Mouse (Mus musculus) liver, embryonic 12.5 days (tissue): ENCODE results near the gene Vmn2r83. TPM values are rescaled to one million over a fixed set of nuclear protein-coding genes. Genes with fewer than 3 reads are reported as not detected.
"Not testable (repeated sequence)": the region's sequence is repeated elsewhere in the genome, so short reads cannot be mapped to it uniquely, and the experiment has no call there.

Source experiments
- ATAC-seq: fragments of 200-750 bp; cut with Nextera tagmentation; 2 replicates; pipeline ENCODE4 v1.8.0; 2017; ENCODE audit warnings: moderate number of reproducible peaks, mild to moderate bottlenecking, moderate library complexity
- H3K27ac ChIP-seq: fragments of 300-500 bp; sonication (generic); 2 replicates; pipeline ENCODE4 v1.5.1; 2016; ENCODE audit warnings: mild to moderate bottlenecking
- H3K27me3 ChIP-seq: fragments of 300-500 bp; sonication (generic); replicated peaks from 2 replicates; pipeline ENCODE4 v1.6.1; 2016; ENCODE audit warnings: mild to moderate bottlenecking, moderate library complexity
- H3K36me3 ChIP-seq: fragments of 300-500 bp; sonication (generic); 2 replicates; pipeline ENCODE4 v1.6.1; 2016; ENCODE audit warnings: mild to moderate bottlenecking, moderate library complexity
- H3K4me1 ChIP-seq: fragments of 300-500 bp; sonication (generic); 2 replicates; pipeline ENCODE4 v1.6.1; 2016
- H3K4me2 ChIP-seq: fragments of 300-500 bp; sonication (generic); 2 replicates; pipeline ENCODE4 v1.6.1; 2016; ENCODE audit warnings: mild to moderate bottlenecking, moderate library complexity
- H3K4me3 ChIP-seq: fragments of 300-500 bp; sonication (generic); 2 replicates; pipeline ENCODE4 v1.5.1; 2016; ENCODE audit warnings: mild to moderate bottlenecking, moderate library complexity
- H3K9ac ChIP-seq: fragments of 300-500 bp; sonication (generic); 2 replicates; pipeline ENCODE4 v1.6.1; 2016; ENCODE audit warnings: mild to moderate bottlenecking, moderate library complexity
- H3K9me3 ChIP-seq: fragments of 300-500 bp; sonication (generic); replicated peaks from 2 replicates; pipeline ENCODE4 v1.6.1; 2016; ENCODE audit warnings: mild to moderate bottlenecking, moderate library complexity
- WGBS: fragments of 180-500 bp; shearing (Covaris S2); methylation state at CpG from one replicate; pipeline ENCODE4 v1.1.7; 2016; ENCODE audit not compliant: insufficient replicate concordance; 5-methylcytosine and 5-hydroxymethylcytosine counted together
- polyA plus RNA-seq: library from polyadenylated mRNA; unstranded; fragments of >200 nt; fragmentation: Nextera tagmentation; extraction: Ambion mirVana; gene quantifications from 2 replicates; pipeline ENCODE4 v1.2.1, GENCODE M21; 2016

Gene Vmn2r83
- polyA plus RNA-seq: not detected in 2 replicates

DNA sequence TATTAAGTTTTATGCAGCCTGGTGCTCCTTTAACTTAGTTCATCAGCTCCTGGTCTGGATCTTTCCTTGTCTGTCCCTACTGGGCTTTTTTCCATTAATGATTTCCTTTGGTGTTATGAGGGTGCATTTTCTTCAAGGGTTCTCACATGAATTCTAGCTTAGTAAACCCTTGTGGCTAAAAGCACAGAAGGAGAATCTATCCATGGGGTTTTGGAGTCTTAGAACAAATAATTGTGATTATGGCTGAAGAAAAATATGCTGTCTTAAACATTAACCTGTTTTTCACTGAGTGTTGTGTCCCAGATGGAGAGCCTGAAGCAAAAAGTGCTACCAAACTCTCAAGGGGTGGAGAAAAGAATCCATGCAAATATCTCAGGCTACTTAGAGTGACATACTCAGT is at the start of gene Vmn2r83:
Gene Vmn2r83, plus strand, starts transcription at position 301 of the 400 bp plus-strand sequence.
- no peak within 1 kb of the TSS for H3K4me2 ChIP-seq
- no peak within 1 kb of the TSS for H3K4me3 ChIP-seq
- no peaks in the 10 kb centered on the region for H3K9me3 ChIP-seq
- ATAC-seq: no peak
- H3K36me3 ChIP-seq: no peaks in the 10 kb centered on the region
- H3K4me1 ChIP-seq: no peaks in the 10 kb centered on the region
- no peak within 1 kb of the TSS for H3K27ac ChIP-seq
- no peaks in the 10 kb centered on the region for H3K27me3 ChIP-seq
- no peak within 1 kb of the TSS for H3K9ac ChIP-seq

DNA sequence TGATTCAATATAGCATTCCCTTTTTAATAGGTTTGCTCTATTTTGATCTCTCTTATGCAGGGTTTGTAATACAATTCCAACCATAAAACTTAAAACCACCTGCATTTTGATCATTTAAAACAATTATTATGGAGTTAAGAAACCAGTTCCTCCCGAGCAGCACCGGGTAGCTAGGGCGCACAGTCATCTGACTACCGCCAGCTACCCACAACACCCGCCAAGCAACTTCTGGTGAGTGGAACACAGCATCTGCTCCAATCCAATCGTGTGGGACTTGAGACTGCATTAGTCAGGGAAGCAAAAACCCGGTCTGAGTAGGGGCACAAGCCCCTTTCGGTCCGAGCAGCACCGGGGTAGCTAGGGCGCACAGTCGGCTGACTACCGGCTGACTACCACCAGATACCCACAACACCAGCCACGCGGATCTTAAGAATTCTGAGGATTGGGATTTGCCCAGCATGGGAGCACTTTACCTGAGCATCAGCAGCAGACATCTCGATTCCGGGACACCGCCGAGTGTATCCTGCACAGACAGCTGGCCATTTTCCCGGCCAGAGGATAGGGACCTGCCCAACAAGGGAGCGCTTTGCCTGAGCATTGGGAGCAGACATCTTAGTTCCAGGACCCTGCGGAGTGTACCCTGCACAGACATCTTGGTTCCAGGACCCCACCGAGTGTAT is 33.2 kb upstream of the Vmn2r83 start:
- not testable (repeated sequence) for H3K4me3 ChIP-seq, H3K4me2 ChIP-seq, H3K27me3 ChIP-seq, H3K4me1 ChIP-seq, H3K36me3 ChIP-seq, ATAC-seq, H3K9ac ChIP-seq, H3K9me3 ChIP-seq, H3K27ac ChIP-seq
- 67% methylated on average over 23 of the region's 23 CpGs for WGBS

DNA sequence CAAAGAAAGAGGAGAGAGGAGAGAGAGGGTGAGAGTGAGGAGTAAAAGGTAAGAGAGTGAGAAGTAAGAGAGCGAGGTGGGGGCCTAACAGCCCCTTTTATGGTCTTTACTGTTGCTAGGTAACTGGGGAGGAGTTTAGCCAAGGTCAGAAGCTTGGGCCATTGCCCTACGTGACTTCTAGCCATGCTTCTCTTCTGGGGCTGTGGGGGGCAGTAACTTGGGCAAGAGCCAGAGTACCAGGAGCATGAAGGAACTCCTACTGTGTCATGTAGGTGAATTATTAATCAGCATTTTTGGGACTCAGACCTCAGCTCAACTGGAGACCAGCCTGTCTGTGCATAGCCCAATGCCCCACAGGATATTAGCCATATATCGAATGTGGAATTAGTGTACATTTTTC is 27.4 kb downstream of the Vmn2r83 start:
- H3K27ac ChIP-seq: no peak overlapping the region
- 47% methylated on average over 3 of the region's 3 CpGs for WGBS
- no peaks in the 10 kb centered on the region for H3K36me3 ChIP-seq
- ATAC-seq: no peak
- H3K27me3 ChIP-seq: no peaks in the 10 kb centered on the region
- no peaks in the 10 kb centered on the region for H3K4me1 ChIP-seq
- no peak overlapping the region for H3K9ac ChIP-seq
- no peaks in the 10 kb centered on the region for H3K9me3 ChIP-seq
- H3K4me3 ChIP-seq: no peak overlapping the region
- no peak overlapping the region for H3K4me2 ChIP-seq

DNA sequence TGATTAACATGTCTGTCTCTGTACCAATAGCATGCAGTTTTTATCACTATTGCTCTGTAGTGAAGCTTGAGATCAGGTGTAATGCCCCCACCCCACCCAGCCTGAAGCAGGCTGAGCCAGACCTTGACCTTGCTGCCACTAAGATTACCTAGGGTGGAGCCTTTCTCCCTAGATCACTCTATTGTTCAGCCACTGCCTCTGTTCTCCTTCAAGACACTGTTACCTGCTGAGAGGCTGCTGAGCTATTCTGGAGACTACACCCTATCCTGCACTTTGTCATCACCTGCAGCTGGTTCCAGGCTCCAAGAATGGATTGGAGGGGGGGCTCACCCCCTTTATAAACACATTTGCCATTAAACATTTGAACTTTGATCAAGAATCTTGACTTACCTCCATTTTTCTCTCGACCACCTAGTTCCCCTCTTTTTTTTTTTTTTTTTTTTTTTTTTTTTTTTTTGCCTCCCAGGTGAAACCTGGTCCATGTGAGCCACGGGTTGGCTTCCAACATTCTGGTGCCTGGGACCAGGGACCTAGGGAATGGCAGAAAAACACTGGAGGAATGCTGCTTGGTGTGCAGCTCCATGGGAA is 28.3 kb downstream of the Vmn2r83 start:
- 38% methylated on average over 2 of the region's 2 CpGs for WGBS
- H3K9me3 ChIP-seq: no peaks in the 10 kb centered on the region
- no peak for ATAC-seq

GRCm38 (mm10) chr10:79502830-79503644 is 34.5 kb downstream of the Vmn2r83 start:
- Histone ChIP-seq H3K4me3 (no peak overlapping the region), H3K27me3 (no peaks in the 10 kb centered on the region), H3K4me2 (no peak overlapping the region), H3K9ac (no peak overlapping the region), H3K27ac (no peak overlapping the region), H3K4me1 (no peaks in the 10 kb centered on the region), H3K9me3 (no peaks in the 10 kb centered on the region), H3K36me3 (no peaks in the 10 kb centered on the region)
- WGBS: 63% methylated on average over 6 of the region's 6 CpGs
- ATAC-seq: no peak

More for the DNA sequence above, 28.3 kb downstream of the Vmn2r83 start:
- Histone ChIP-seq H3K27ac (no peak overlapping the region), H3K4me2 (no peak overlapping the region), H3K4me1 (no peaks in the 10 kb centered on the region), H3K27me3 (no peaks in the 10 kb centered on the region), H3K4me3 (no peak overlapping the region), H3K36me3 (no peaks in the 10 kb centered on the region), H3K9ac (no peak overlapping the region)

GRCm38 (mm10) chr10:79506709-79507108 is 38.2 kb downstream of the Vmn2r83 start:
- Histone ChIP-seq H3K27ac (no peak overlapping the region), H3K36me3 (no peaks in the 10 kb centered on the region), H3K4me3 (no peak overlapping the region), H3K9ac (no peak overlapping the region), H3K27me3 (no peaks in the 10 kb centered on the region), H3K9me3 (no peaks in the 10 kb centered on the region), H3K4me1 (no peaks in the 10 kb centered on the region), H3K4me2 (no peak overlapping the region)
- ATAC-seq: no peak
- WGBS: 43% methylated on average over 2 of the region's 2 CpGs

DNA sequence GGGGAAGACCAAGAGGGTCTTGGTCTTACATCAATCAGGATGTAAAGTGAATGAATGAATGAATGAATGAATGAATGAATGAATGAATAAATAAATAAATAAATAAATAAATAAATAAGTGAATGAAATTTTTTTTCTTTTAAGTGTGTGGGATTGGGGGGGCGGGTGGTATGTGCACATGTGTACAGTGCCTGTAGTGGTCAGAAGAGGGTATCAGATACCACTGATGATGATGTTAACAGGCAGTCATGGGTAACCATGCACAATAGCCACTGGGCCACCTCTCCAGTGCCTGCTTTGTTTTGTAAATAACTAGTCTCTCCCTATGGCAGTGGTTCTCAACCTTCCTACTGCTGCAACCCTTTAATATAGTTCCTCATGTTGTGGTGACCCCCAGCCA is 55.9 kb downstream of the Vmn2r83 start:
- H3K27ac ChIP-seq: no peak overlapping the region
- H3K4me3 ChIP-seq: no peak overlapping the region
- WGBS: 69% methylated on average over 1 of the region's 1 CpGs
- no peak overlapping the region for H3K9ac ChIP-seq
- peaks cover 39% of the 10 kb centered on the region for H3K36me3 ChIP-seq
- H3K9me3 ChIP-seq: no peaks in the 10 kb centered on the region
- no peaks in the 10 kb centered on the region for H3K4me1 ChIP-seq
- H3K4me2 ChIP-seq: no peak overlapping the region
- no peak for ATAC-seq
- H3K27me3 ChIP-seq: no peaks in the 10 kb centered on the region

GRCm38 (mm10) chr10:79525456-79526325 is 57.2 kb downstream of the Vmn2r83 start:
- no peak overlapping the region for H3K4me3 ChIP-seq
- 77% methylated on average over 8 of the region's 8 CpGs for WGBS

GRCm38 (mm10) chr10:79526661-79527452 is 58.3 kb downstream of the Vmn2r83 start:
- no peak overlapping the region for H3K4me2 ChIP-seq
- H3K4me1 ChIP-seq: 0 out of 2 replicates have a peak, but pooled peaks cover 4% of the 10 kb centered on the region
- WGBS: 79% methylated on average over 12 of the region's 12 CpGs
- no peaks in the 10 kb centered on the region for H3K9me3 ChIP-seq
- no peak overlapping the region for H3K27ac ChIP-seq
- peaks cover 49% of the 10 kb centered on the region for H3K36me3 ChIP-seq
- no peak overlapping the region for H3K4me3 ChIP-seq
- H3K9ac ChIP-seq: no peak overlapping the region
- no peaks in the 10 kb centered on the region for H3K27me3 ChIP-seq
- no peak for ATAC-seq

More at GRCm38 (mm10) chr10:79525456-79526325, 57.2 kb downstream of the Vmn2r83 start:
- Histone ChIP-seq H3K9me3 (no peaks in the 10 kb centered on the region), H3K9ac (no peak overlapping the region), H3K4me2 (no peak overlapping the region), H3K4me1 (no peaks in the 10 kb centered on the region), H3K27me3 (no peaks in the 10 kb centered on the region), H3K36me3 (peaks cover 48% of the 10 kb centered on the region), H3K27ac (no peak overlapping the region)
- no peak for ATAC-seq

- Histone ChIP-seq H3K27me3 (no peaks in the 10 kb centered on the region), H3K27ac (no peak overlapping the region), H3K9me3 (no peaks in the 10 kb centered on the region), H3K4me3 (no peak overlapping the region), H3K4me2 (no peak overlapping the region), H3K9ac (no peak overlapping the region), H3K36me3 (peaks cover 49% of the 10 kb centered on the region), H3K4me1 (peaks cover 5% of the 10 kb centered on the region; the same call in 1 of the 2 replicates)
- 71% methylated on average over 6 of the region's 6 CpGs for WGBS
- ATAC-seq: no peak
Observed at GRCm38 (mm10) chr10:79527453-79527845, 58.9 kb downstream of the Vmn2r83 start.

GRCm38 (mm10) chr10:79528081-79528480 is 59.5 kb downstream of the Vmn2r83 start:
- peaks cover 49% of the 10 kb centered on the region for H3K36me3 ChIP-seq
- no peaks in the 10 kb centered on the region for H3K9me3 ChIP-seq
- H3K27ac ChIP-seq: no peak overlapping the region
- H3K9ac ChIP-seq: no peak overlapping the region
- 71% methylated on average over 3 of the region's 3 CpGs for WGBS
- no peak for ATAC-seq
- no peaks in the 10 kb centered on the region for H3K27me3 ChIP-seq
- peaks cover 11% of the 10 kb centered on the region for H3K4me1 ChIP-seq
- H3K4me3 ChIP-seq: no peak overlapping the region
- no peak overlapping the region for H3K4me2 ChIP-seq
